Mouse (Mus musculus) neural tube, embryonic 12.5 days (tissue): ENCODE measurements around the gene Filip1l. TPM values are rescaled to one million over a fixed set of nuclear protein-coding genes. Genes with fewer than 3 reads are reported as not detected.

Source experiments
- ATAC-seq: fragments of 200-750 bp; cut with Nextera tagmentation; 2 replicates; pipeline ENCODE4 v1.8.0; 2017; ENCODE audit warnings: low read depth, mild to moderate bottlenecking, moderate TSS enrichment, moderate library complexity; ENCODE audit not compliant: low FRiP score
- H3K27ac ChIP-seq: fragments of 300-500 bp; sonication (generic); 2 replicates; pipeline ENCODE4 v1.5.1; 2016
- H3K27me3 ChIP-seq: fragments of 300-500 bp; sonication (generic); replicated peaks from 2 replicates; pipeline ENCODE4 v1.6.1; 2016; ENCODE audit warnings: mild to moderate bottlenecking
- H3K36me3 ChIP-seq: fragments of 300-500 bp; sonication (generic); 2 replicates; pipeline ENCODE4 v1.6.1; 2016; ENCODE audit warnings: mild to moderate bottlenecking
- H3K4me1 ChIP-seq: fragments of 300-500 bp; sonication (generic); 2 replicates; pipeline ENCODE4 v1.6.1; 2016
- H3K4me2 ChIP-seq: fragments of 300-500 bp; sonication (generic); replicated peaks from 2 replicates; pipeline ENCODE4 v1.6.1; 2016; ENCODE audit warnings: mild to moderate bottlenecking
- H3K4me3 ChIP-seq: fragments of 300-500 bp; sonication (generic); 2 replicates; pipeline ENCODE4 v1.5.1; 2016
- H3K9ac ChIP-seq: fragments of 300-500 bp; sonication (generic); 2 replicates; pipeline ENCODE4 v1.6.1; 2016; ENCODE audit warnings: mild to moderate bottlenecking
- H3K9me3 ChIP-seq: fragments of 300-500 bp; sonication (generic); 2 replicates; pipeline ENCODE4 v1.6.1; 2016; ENCODE audit warnings: mild to moderate bottlenecking
- WGBS: fragments of 180-500 bp; shearing (Covaris S2); methylation state at CpG from one replicate; pipeline ENCODE4 v1.1.7; 2016; 5-methylcytosine and 5-hydroxymethylcytosine counted together
- polyA plus RNA-seq: library from polyadenylated mRNA; unstranded; fragments of >200 nt; fragmentation: Nextera tagmentation; extraction: Ambion mirVana; gene quantifications from 2 replicates; pipeline ENCODE4 v1.2.1, GENCODE M21; 2016

The Filip1l gene
- polyA plus RNA-seq, 1 experiment from 2014 or later: 8.5 TPM

DNA sequence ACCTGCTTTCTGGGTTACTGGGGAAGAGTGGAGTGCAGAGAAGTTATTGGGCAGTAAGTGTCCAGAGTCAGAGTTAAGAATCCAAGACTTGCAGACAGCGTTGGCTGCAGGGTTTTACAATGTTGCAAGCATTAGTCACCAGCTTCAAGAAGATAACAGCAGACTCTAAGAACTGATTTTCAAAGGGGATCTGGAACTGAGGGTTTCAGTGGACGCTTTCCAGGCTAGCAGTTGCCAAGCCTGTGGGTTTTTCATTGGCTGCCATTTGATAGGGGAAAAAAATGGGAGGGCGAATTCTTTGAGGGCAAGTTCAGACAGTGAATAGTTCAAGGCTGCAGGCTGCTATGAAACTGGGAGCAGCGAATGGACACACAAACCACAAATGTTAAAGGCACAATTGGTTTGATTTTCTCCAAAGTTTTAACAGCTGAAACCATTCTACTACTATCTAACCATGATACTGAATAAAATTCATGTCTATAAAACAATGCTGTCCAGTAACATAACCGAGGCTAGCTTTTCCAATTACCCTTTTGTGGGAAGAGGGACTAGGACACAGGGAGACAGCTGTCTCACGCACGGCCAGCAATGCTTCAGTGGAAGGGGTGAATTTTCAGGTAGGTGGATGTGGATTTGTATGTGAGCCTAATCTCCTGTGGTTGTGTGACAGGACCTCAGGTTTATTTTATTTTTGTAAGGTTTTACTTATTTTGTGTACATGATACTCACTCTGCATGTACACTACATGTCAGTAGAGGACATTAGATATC lies 74.8 kb downstream of the Filip1l start:
- no peak overlapping the region for H3K4me2 ChIP-seq
- no peak for ATAC-seq
- 84% methylated on average over 7 of the region's 7 CpGs for WGBS
- no peaks in the 10 kb centered on the region for H3K27me3 ChIP-seq
- 0 out of 2 replicates have a peak, but pooled peaks cover 7% of the 10 kb centered on the region for H3K4me1 ChIP-seq
- no peak overlapping the region for H3K4me3 ChIP-seq
- no peak overlapping the region for H3K27ac ChIP-seq
- no peaks in the 10 kb centered on the region for H3K9me3 ChIP-seq
- no peaks in the 10 kb centered on the region for H3K36me3 ChIP-seq
- no peak overlapping the region for H3K9ac ChIP-seq

DNA sequence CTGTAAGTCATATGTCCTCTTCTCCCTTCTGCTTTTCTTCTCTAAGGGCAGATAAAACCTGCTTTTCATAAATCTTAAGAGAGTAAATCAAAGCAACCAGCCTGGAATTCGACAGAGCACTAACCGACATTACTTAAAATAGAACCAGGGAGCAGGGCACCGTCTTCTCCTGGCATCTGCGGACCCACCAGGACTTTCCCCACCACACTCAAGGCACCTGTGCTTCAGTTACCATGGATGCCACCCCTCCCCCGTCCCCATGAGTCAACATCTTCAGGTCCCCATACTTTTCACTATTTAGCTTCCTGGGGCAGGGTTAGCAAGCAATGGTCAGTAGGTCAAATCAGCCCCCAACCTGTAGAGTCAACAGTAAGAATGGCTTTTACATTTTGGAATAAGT lies 76.1 kb downstream of the Filip1l start:
- H3K4me3 ChIP-seq: no peak overlapping the region
- H3K9me3 ChIP-seq: no peaks in the 10 kb centered on the region
- H3K9ac ChIP-seq: no peak overlapping the region
- no peak overlapping the region for H3K4me2 ChIP-seq
- no peaks in the 10 kb centered on the region for H3K36me3 ChIP-seq
- no peaks in the 10 kb centered on the region for H3K4me1 ChIP-seq
- no peaks in the 10 kb centered on the region for H3K27me3 ChIP-seq
- no peak for ATAC-seq
- 82% methylated on average over 5 of the region's 5 CpGs for WGBS
- no peak overlapping the region for H3K27ac ChIP-seq

DNA sequence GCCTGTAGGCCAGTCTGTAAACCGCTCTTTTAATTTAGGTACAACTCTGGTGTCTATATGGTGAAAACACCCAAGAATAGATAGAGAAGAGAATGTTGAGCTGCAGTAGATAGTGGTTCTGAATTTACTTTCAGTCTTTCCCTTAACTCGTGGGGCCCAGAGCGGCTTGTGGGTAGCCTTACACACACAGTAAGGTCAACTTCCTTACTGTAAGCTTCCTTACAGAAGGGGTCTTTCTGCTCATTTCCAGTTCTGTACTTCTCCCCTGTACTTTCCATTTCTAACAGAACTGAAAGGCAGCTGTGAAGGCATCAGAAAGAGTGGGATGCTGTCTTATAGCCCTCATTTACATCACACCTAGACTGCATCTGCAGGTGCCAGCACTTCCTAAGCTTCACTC lies 78.4 kb downstream of the Filip1l start:
- H3K27ac ChIP-seq: no peak overlapping the region
- H3K4me2 ChIP-seq: no peak overlapping the region
- H3K27me3 ChIP-seq: no peaks in the 10 kb centered on the region
- WGBS: 91% methylated on average over 3 of the region's 3 CpGs
- no peaks in the 10 kb centered on the region for H3K36me3 ChIP-seq
- H3K9me3 ChIP-seq: no peaks in the 10 kb centered on the region
- H3K4me3 ChIP-seq: no peak overlapping the region
- ATAC-seq: no peak
- no peak overlapping the region for H3K9ac ChIP-seq
- no peaks in the 10 kb centered on the region for H3K4me1 ChIP-seq

DNA sequence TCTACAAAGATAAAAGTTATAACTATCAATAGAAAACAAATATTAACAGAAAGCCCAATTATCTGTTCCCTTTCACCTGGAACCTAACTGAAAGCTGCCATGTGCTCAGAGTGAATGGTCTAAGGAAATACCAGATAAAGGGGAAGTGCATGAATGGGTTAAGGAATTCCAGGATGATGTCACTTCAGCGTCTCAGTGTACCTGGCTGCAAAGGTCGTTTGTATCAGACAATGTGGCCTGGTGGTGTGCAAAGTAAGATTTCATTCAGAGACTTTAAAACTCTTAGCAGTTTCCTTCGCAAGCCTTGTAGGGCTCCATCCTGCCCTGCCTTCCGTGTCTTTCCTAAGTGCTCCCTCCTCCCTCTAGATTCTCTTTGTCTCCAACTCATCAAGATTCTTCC lies 80.3 kb downstream of the Filip1l start:
- H3K4me1 ChIP-seq: no peaks in the 10 kb centered on the region
- no peak overlapping the region for H3K9ac ChIP-seq
- ATAC-seq: no peak
- 81% methylated on average over 4 of the region's 4 CpGs for WGBS
- H3K9me3 ChIP-seq: no peaks in the 10 kb centered on the region
- no peak overlapping the region for H3K4me2 ChIP-seq
- H3K36me3 ChIP-seq: no peaks in the 10 kb centered on the region
- no peaks in the 10 kb centered on the region for H3K27me3 ChIP-seq
- no peak overlapping the region for H3K4me3 ChIP-seq
- H3K27ac ChIP-seq: no peak overlapping the region

DNA sequence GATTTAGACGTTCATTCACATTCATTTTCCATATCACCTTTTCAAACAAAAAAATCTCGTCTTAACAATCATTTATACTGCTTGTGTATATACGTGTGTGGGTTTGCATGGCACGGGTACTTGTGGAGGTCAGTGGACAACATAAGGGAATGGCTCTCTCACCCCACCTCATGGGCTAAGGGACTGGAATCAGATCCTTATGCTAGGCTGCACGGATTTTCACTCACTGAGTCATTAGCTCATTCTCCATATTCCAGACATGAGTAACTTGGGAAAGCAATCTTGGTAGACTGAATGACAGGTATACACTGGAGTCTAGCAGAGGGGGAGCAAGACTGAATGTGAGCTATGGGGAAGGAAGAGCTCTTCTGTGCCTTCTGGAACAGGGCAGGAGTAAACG lies 80.8 kb downstream of the Filip1l start:
- no peak for ATAC-seq
- 88% methylated on average over 6 of the region's 6 CpGs for WGBS
- Histone ChIP-seq H3K27me3 (no peaks in the 10 kb centered on the region), H3K27ac (no peak overlapping the region), H3K9me3 (no peaks in the 10 kb centered on the region), H3K4me3 (no peak overlapping the region), H3K9ac (no peak overlapping the region), H3K36me3 (no peaks in the 10 kb centered on the region), H3K4me2 (no peak overlapping the region), H3K4me1 (no peaks in the 10 kb centered on the region)

DNA sequence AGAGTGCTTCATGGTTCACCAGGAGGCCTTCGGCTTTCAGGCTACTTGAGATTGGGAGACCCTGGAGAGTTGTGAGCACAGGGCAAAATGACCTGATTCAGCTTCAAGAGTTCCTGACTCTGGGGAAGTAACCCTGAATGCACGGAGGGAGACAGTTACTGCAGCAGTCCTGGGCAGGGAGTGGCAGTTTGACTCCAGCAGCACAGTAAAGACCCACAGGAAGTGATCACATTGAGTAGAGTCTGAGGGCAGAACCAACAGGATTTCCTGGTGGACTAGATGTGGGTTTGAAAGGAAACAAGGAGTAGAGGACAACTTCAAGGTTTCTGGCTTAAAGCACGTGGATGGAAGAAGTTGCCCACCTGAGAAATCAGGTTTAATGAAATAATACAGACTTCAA lies 81.7 kb downstream of the Filip1l start:
- WGBS: 84% methylated on average over 3 of the region's 3 CpGs
- no peak for ATAC-seq
- H3K4me1 ChIP-seq: no peaks in the 10 kb centered on the region

DNA sequence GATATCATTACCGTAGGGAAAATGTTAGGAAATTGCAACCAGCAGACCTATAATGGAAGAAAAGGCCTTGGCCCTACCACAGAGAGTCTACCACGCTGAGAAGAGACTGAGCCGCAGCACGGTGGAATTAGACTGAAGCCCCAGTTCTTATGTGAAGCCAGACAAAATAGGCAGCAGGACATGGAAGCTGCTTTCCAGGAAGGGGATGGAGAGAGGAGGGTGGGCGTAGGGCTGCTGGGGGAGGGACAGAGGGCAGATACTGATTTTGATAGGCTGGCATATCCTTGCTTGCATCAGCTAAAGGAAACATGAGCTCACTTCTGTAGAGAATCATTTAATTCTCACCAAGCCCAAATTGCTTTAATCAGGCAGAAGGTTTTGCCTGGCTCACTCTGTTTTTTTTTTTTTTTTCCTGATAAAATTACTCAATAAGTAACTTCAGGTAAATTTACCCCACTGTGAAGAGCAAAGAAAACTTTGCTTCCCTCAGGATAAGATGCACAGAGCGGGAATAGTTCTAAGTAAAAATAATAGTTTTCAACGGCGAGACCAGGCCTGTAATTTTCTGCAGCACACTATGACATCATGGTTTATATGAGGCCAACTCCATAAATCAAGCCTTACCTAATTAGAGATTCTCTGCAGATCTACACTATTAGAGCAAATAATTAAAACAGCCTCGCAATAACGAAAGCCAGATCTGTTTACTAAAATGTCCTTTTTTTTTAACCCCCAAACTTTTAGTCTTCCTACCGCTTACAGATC lies 84.8 kb downstream of the Filip1l start:
- H3K36me3 ChIP-seq: no peaks in the 10 kb centered on the region
- ATAC-seq: no peak
- H3K4me2 ChIP-seq: no peak overlapping the region
- H3K9me3 ChIP-seq: no peaks in the 10 kb centered on the region
- WGBS: 75% methylated on average over 11 of the region's 11 CpGs
- H3K9ac ChIP-seq: no peak overlapping the region
- H3K27ac ChIP-seq: no peak overlapping the region
- no peak overlapping the region for H3K4me3 ChIP-seq
- H3K4me1 ChIP-seq: no peaks in the 10 kb centered on the region
- no peaks in the 10 kb centered on the region for H3K27me3 ChIP-seq

More for the DNA sequence above, 81.7 kb downstream of the Filip1l start:
- H3K27ac ChIP-seq: no peak overlapping the region
- H3K36me3 ChIP-seq: no peaks in the 10 kb centered on the region
- no peaks in the 10 kb centered on the region for H3K27me3 ChIP-seq
- H3K9me3 ChIP-seq: no peaks in the 10 kb centered on the region
- H3K9ac ChIP-seq: no peak overlapping the region
- no peak overlapping the region for H3K4me2 ChIP-seq
- no peak overlapping the region for H3K4me3 ChIP-seq

DNA sequence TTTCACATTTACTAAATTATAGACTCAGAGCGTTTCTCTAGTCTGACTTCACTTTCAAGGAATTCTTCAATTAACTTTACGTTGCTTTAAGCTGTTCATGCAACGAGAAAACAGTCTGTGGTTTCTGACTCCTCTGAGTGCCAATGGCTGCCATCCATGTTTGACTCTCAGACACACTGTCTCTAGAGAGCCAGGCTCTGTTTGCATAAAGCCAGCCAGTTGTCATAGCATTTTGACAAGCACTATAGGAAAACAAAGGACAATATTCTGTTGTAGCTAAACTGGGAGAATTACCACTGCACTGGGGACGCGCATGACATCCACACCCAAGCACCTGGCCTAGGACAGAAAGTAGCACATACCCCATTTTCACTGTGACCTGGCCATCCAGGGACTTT lies 85.4 kb downstream of the Filip1l start:
- H3K4me3 ChIP-seq: no peak overlapping the region
- no peak for ATAC-seq
- H3K27me3 ChIP-seq: no peaks in the 10 kb centered on the region
- H3K9ac ChIP-seq: no peak overlapping the region
- no peaks in the 10 kb centered on the region for H3K36me3 ChIP-seq
- WGBS: 81% methylated on average over 5 of the region's 5 CpGs
- no peak overlapping the region for H3K4me2 ChIP-seq
- no peaks in the 10 kb centered on the region for H3K4me1 ChIP-seq
- no peak overlapping the region for H3K27ac ChIP-seq
- no peaks in the 10 kb centered on the region for H3K9me3 ChIP-seq

DNA sequence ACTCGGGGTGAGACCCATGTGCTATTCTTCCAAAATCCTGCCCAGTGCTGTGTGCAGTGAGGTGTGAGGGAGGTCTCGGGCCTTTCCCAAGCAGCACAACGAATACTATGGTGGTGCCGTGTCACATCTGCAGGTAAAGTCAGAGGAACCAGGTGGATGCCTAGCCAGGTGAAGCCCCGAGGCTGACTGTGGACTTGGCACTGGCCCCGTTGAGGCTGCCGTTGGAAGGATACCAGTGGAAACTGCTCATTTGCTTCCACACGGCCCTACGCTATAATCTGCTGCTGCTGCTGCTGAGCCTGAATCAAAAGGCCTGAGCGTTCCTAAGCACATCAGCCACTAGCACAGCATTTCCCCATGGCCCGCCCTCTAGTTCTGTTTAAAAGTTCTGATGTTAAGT lies 86.3 kb downstream of the Filip1l start:
- H3K27ac ChIP-seq: no peak overlapping the region
- H3K9ac ChIP-seq: no peak overlapping the region
- no peaks in the 10 kb centered on the region for H3K4me1 ChIP-seq
- ATAC-seq: no peak
- no peak overlapping the region for H3K4me2 ChIP-seq
- H3K36me3 ChIP-seq: no peaks in the 10 kb centered on the region
- no peaks in the 10 kb centered on the region for H3K9me3 ChIP-seq
- WGBS: 89% methylated on average over 11 of the region's 11 CpGs
- H3K27me3 ChIP-seq: no peaks in the 10 kb centered on the region
- no peak overlapping the region for H3K4me3 ChIP-seq

DNA sequence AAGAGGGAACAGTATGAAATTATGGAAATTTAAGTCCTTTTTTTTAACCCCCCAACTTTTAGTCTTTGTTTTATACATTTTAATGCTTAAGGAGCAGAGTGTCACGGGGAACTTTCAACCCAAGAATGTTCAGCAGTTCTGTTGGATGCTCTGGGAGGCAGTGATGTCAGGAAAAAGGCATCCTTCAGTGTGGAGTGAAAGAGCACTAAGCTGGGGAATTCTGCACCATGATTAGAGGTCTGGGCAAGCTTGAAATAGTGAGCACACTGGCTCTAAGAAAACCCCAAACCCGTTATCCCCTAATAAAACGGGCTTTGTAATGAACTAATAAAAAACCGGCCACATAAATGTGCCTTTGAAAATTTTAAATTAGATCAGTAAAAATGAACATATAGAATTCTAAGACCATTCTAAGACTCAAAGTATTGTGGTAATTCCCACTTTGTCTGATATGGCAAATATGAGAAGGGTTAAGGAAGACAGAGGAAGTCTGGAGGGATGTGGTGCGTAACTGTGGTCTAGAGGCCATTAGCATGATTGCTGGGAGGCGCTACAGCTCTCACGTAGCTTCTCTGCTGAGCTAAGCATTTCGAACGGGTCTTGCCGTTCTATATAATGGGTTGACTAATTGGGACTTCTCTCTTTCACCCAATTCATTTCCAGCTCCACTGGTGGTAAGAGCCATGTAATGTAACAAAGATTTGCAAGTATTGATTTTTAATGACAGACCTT lies 88.0 kb downstream of the Filip1l start:
- H3K4me2 ChIP-seq: no peak overlapping the region
- H3K36me3 ChIP-seq: no peaks in the 10 kb centered on the region
- WGBS: 75% methylated on average over 10 of the region's 10 CpGs
- no peak overlapping the region for H3K27ac ChIP-seq
- no peaks in the 10 kb centered on the region for H3K4me1 ChIP-seq
- H3K27me3 ChIP-seq: no peaks in the 10 kb centered on the region
- no peak overlapping the region for H3K9ac ChIP-seq
- no peak overlapping the region for H3K4me3 ChIP-seq
- no peaks in the 10 kb centered on the region for H3K9me3 ChIP-seq
- ATAC-seq: no peak

DNA sequence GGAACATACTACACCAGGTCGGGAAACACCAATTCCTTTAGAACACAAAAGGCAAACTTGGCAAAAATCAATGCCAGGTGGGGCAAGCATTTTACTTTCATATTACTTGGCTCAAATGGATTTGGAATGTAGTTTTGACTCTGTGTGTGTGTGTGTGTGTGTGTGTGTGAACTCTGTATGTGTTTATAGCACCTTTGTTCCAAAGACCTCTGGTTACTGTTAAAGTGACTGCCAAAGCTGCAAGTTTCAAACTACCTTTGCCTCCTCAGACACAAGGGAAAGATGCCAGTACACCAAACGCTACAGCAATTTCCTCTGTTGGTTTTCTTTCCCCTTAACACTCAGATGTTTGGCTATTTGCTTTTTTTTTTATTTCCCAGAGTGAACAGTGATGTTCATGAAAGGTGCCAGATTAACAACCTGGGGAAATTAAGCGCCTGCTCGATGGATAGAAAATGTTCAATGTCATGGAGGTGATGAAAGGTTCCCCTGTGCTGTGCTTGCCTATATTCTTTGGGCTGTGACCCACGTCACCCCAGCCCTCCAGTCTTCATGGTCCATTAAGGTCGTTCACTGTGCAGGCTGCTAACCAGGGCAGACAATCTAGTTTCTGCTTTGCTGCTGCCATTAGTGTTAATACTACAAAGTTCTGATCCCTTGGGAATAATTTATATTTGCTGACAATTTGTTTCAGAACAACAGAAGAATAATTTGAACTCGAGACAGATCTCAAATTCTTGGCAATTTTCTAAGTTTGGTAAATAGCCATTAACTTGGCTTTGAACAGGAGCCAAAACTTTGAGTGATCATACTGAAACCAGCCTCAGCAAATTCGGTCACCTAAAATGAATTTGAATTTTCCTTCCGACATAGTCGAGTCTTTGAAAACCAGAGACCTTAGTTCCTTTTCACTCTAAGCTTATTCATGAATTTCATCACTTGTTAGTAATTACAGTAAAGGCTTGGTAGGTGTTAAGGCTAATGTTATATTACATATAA lies 92.5 kb downstream of the Filip1l start:
- Histone ChIP-seq H3K4me3 (no peak overlapping the region), H3K9me3 (0 out of 2 replicates have a peak, but pooled peaks cover 5% of the 10 kb centered on the region), H3K4me2 (no peak overlapping the region), H3K27ac (no peak overlapping the region), H3K36me3 (no peaks in the 10 kb centered on the region), H3K9ac (no peak overlapping the region), H3K4me1 (no peaks in the 10 kb centered on the region), H3K27me3 (no peaks in the 10 kb centered on the region)
- no peak for ATAC-seq
- 53% methylated on average over 10 of the region's 10 CpGs for WGBS
